In genomic region chr8:121675701-121676100, GRCm38 (mm10) we compare ENCODE assay signal across 11 mouse cellular contexts. TPM values are rescaled to one million over a fixed set of nuclear protein-coding genes. Genes with fewer than 3 reads are reported as not detected.
DNase-seq lines count a peak whose midpoint lies in the region; ATAC-seq and TF ChIP-seq lines count a peak whose summit lies in the region.
"Had no signal": no experiment of that assay in that cellular context is flagged by ENCODE, and none has a peak within 500 bp of the region (broad histone marks: within the 10 kb centered on the region; RNA-seq: fewer than 3 reads in every experiment).

No protein-coding gene starts in this region.

- H3K9me3 ChIP-seq in forebrain, postnatal 0 days (ENCODE audit: low read length), result no peaks in the 10 kb centered on the region
- no peaks in the 10 kb centered on the region for H3K9me3 ChIP-seq in forebrain, embryonic 16.5 days (ENCODE audit: control insufficient read depth, low read length)
- H3K9me3 ChIP-seq in limb, embryonic 15.5 days, result no peaks in the 10 kb centered on the region
- no peaks in the 10 kb centered on the region for H3K9me3 ChIP-seq in neural tube, embryonic 15.5 days (replicated peaks)
- H3K9me3 ChIP-seq: midbrain, embryonic 13.5 days had no signal

- H3K4me2 ChIP-seq in forebrain, postnatal 0 days (ENCODE audit: low read depth), result no peak overlapping the region
- H3K4me2 ChIP-seq in forebrain, embryonic 16.5 days (ENCODE audit: low read length), result no peak overlapping the region
- H3K4me2 ChIP-seq in limb, embryonic 15.5 days, result peak overlapping the region; percentile 17; the same call in 1 of the 2 replicates
- H3K4me2 ChIP-seq in neural tube, embryonic 15.5 days, result no peak overlapping the region
- H3K4me2 ChIP-seq: midbrain, embryonic 13.5 days had no signal

- H3K27me3 ChIP-seq in forebrain, postnatal 0 days (ENCODE audit: insufficient read depth, low read length), result no peaks in the 10 kb centered on the region
- no peaks in the 10 kb centered on the region for H3K27me3 ChIP-seq in forebrain, embryonic 16.5 days (replicated peaks; ENCODE audit: control insufficient read depth, insufficient read depth, low read length)
- H3K27me3 ChIP-seq in limb, embryonic 15.5 days, result no peaks in the 10 kb centered on the region
- no peaks in the 10 kb centered on the region for H3K27me3 ChIP-seq in neural tube, embryonic 15.5 days (replicated peaks)
- H3K27me3 ChIP-seq: midbrain, embryonic 13.5 days had no signal

- no peak overlapping the region for H3K9ac ChIP-seq in forebrain, postnatal 0 days
- no peak overlapping the region for H3K9ac ChIP-seq in forebrain, embryonic 16.5 days (replicated peaks; ENCODE audit: low read depth, low read length)
- H3K9ac ChIP-seq in limb, embryonic 15.5 days, result no peak overlapping the region
- H3K9ac ChIP-seq in neural tube, embryonic 15.5 days (replicated peaks), result no peak overlapping the region
- H3K9ac ChIP-seq: midbrain, embryonic 13.5 days had no signal

- H3K4me3 ChIP-seq in forebrain, postnatal 0 days (ENCODE audit: low read depth, low read length), result no peak overlapping the region
- H3K4me3 ChIP-seq in forebrain, embryonic 16.5 days (replicated peaks; ENCODE audit: low read length), result no peak overlapping the region
- H3K4me3 ChIP-seq in limb, embryonic 15.5 days, result no peak overlapping the region
- H3K4me3 ChIP-seq in neural tube, embryonic 15.5 days (replicated peaks), result no peak overlapping the region
- H3K4me3 ChIP-seq: midbrain, embryonic 13.5 days had no signal

- no peak for ATAC-seq in forebrain, postnatal 0 days
- ATAC-seq in forebrain, embryonic 16.5 days, result no peak
- ATAC-seq in limb, embryonic 15.5 days (ENCODE audit: insufficient number of reproducible peaks, low FRiP score, low TSS enrichment, low read depth), result no peak
- ATAC-seq in neural tube, embryonic 15.5 days (ENCODE audit: low FRiP score), result no peak
- ATAC-seq: forebrain, embryonic 14.5 days; intestine, embryonic 16.5 days; midbrain, embryonic 13.5 days had no signal

- WGBS in forebrain, postnatal 0 days, result 56% methylated on average over 20 of the region's 20 CpGs
- 61% methylated on average over 20 of the region's 20 CpGs for WGBS in forebrain, embryonic 16.5 days
- WGBS in limb, embryonic 15.5 days, result 43% methylated on average over 20 of the region's 20 CpGs
- WGBS in neural tube, embryonic 15.5 days, result 61% methylated on average over 20 of the region's 20 CpGs

- no peaks in the 10 kb centered on the region for H3K36me3 ChIP-seq in forebrain, postnatal 0 days (ENCODE audit: insufficient read depth)
- H3K36me3 ChIP-seq in forebrain, embryonic 16.5 days (ENCODE audit: control insufficient read depth, insufficient read depth), result no peaks in the 10 kb centered on the region
- no peaks in the 10 kb centered on the region for H3K36me3 ChIP-seq in limb, embryonic 15.5 days
- no peaks in the 10 kb centered on the region for H3K36me3 ChIP-seq in neural tube, embryonic 15.5 days
- H3K36me3 ChIP-seq: midbrain, embryonic 13.5 days had no signal

- H3K27ac ChIP-seq in forebrain, postnatal 0 days (ENCODE audit: low read depth, low read length), result no peak overlapping the region
- H3K27ac ChIP-seq in forebrain, embryonic 16.5 days (ENCODE audit: low read length), result no peak overlapping the region
- H3K27ac ChIP-seq in limb, embryonic 15.5 days, result no peak overlapping the region
- H3K27ac ChIP-seq in neural tube, embryonic 15.5 days (replicated peaks), result no peak overlapping the region
- H3K27ac ChIP-seq: midbrain, embryonic 13.5 days had no signal

- TF ChIP-seq CTCF in forebrain, postnatal 0 days (IDR thresholded peaks at IDR 0.05; ENCODE audit: low read depth), result no peak

- peaks cover 6% of the 10 kb centered on the region; the same call in 1 of the 2 replicates for H3K4me1 ChIP-seq in forebrain, postnatal 0 days (ENCODE audit: insufficient read depth)
- H3K4me1 ChIP-seq in forebrain, embryonic 16.5 days (replicated peaks; ENCODE audit: control insufficient read depth, insufficient read depth, low read length), result peaks cover 7% of the 10 kb centered on the region
- H3K4me1 ChIP-seq in limb, embryonic 15.5 days, result peaks cover 4% of the 10 kb centered on the region; the same call in 1 of the 2 replicates
- no peaks in the 10 kb centered on the region for H3K4me1 ChIP-seq in neural tube, embryonic 15.5 days
- H3K4me1 ChIP-seq: midbrain, embryonic 13.5 days had no signal

- DNase-seq in forebrain, postnatal 0 days, result peak; percentile 20
- DNase-seq in urinary bladder, postnatal 25 days (ENCODE audit: low spot score), result peak; percentile 49
- no peak for DNase-seq in urinary bladder, adult 2 months (ENCODE audit: low spot score)
- no peak for DNase-seq in cerebellum, adult 18-20 months
- DNase-seq in cerebellum, adult 11-12 months, result no peak

RNA-seq across cellular contexts. Expression of gene Zcchc14, which starts 23.0 kb away (rescaled TPM):
- total RNA-seq in forebrain, postnatal 0 days (2014; rRNA removed), result 69.0 and 85.8 TPM in 2 replicates
- polyA plus RNA-seq in forebrain, postnatal 0 days (2015; fragmentation: Nextera tagmentation; extraction: Ambion mirVana), result 13.9 and 17.4 TPM in 2 replicates
- polyA plus RNA-seq in forebrain, embryonic 16.5 days (2015; fragmentation: Nextera tagmentation; extraction: Ambion mirVana), result 37.3 and 38.5 TPM in 2 replicates
- 16.9 and 22.7 TPM in 2 replicates for polyA plus RNA-seq in urinary bladder, adult 2 months (2012; rRNA removed)
- 11.2 and 13.8 TPM in 2 replicates for polyA plus RNA-seq in limb, embryonic 15.5 days (2015; fragmentation: Nextera tagmentation; extraction: Ambion mirVana)
- 16.7 and 21.3 TPM in 2 replicates for polyA plus RNA-seq in neural tube, embryonic 15.5 days (2015; fragmentation: Nextera tagmentation; extraction: Ambion mirVana)

RNA-seq across cellular contexts. Expression of gene Jph3, which starts 53.7 kb away (rescaled TPM):
- total RNA-seq in forebrain, postnatal 0 days (2014; rRNA removed), result 64.2 and 65.8 TPM in 2 replicates
- polyA plus RNA-seq in forebrain, postnatal 0 days (2015; fragmentation: Nextera tagmentation; extraction: Ambion mirVana), result 123 and 127 TPM in 2 replicates
- 93.4 and 95.3 TPM in 2 replicates for polyA plus RNA-seq in forebrain, embryonic 16.5 days (2015; fragmentation: Nextera tagmentation; extraction: Ambion mirVana)
- polyA plus RNA-seq in urinary bladder, adult 2 months (2012; rRNA removed), result 0.03 and 0.08 TPM in 2 replicates
- 0.36 and 0.49 TPM in 2 replicates for polyA plus RNA-seq in limb, embryonic 15.5 days (2015; fragmentation: Nextera tagmentation; extraction: Ambion mirVana)
- 107 and 133 TPM in 2 replicates for polyA plus RNA-seq in neural tube, embryonic 15.5 days (2015; fragmentation: Nextera tagmentation; extraction: Ambion mirVana)

Comparison
In these comparisons a context has a peak if more than half of its experiments do, and no peak if none do; other contexts are left out.
1. DNase-seq: peak in forebrain, postnatal 0 days (single experiment) and urinary bladder, postnatal 25 days (single experiment); none in urinary bladder, adult 2 months (single experiment), cerebellum, adult 18-20 months (0 of 2) and cerebellum, adult 11-12 months (single experiment).
2. RNA of gene Jph3, which starts 53.7 kb away (polyA plus RNA-seq): 107 to 133 TPM in neural tube, embryonic 15.5 days, 123 to 127 TPM in forebrain, postnatal 0 days and 93.4 to 95.3 TPM in forebrain, embryonic 16.5 days; 0.36 to 0.49 TPM in limb, embryonic 15.5 days and 0.03 to 0.08 TPM in urinary bladder, adult 2 months; every median in the first group is over 10 times any median in the second.